Mouse (Mus musculus) stomach, postnatal 0 days (tissue): ENCODE measurements around the gene Fth1.

Source experiments
- CTCF ChIP-seq: IDR thresholded peaks from 2 replicates; pipeline ENCODE4 v1.5.1; 2016; ENCODE audit warnings: antibody characterized with exemption, low read depth, mild to moderate bottlenecking, moderate library complexity
- EP300 ChIP-seq: optimal IDR thresholded peaks from 2 replicates; pipeline ENCODE3; 2016; ENCODE audit warnings: antibody characterized with exemption

DNA sequence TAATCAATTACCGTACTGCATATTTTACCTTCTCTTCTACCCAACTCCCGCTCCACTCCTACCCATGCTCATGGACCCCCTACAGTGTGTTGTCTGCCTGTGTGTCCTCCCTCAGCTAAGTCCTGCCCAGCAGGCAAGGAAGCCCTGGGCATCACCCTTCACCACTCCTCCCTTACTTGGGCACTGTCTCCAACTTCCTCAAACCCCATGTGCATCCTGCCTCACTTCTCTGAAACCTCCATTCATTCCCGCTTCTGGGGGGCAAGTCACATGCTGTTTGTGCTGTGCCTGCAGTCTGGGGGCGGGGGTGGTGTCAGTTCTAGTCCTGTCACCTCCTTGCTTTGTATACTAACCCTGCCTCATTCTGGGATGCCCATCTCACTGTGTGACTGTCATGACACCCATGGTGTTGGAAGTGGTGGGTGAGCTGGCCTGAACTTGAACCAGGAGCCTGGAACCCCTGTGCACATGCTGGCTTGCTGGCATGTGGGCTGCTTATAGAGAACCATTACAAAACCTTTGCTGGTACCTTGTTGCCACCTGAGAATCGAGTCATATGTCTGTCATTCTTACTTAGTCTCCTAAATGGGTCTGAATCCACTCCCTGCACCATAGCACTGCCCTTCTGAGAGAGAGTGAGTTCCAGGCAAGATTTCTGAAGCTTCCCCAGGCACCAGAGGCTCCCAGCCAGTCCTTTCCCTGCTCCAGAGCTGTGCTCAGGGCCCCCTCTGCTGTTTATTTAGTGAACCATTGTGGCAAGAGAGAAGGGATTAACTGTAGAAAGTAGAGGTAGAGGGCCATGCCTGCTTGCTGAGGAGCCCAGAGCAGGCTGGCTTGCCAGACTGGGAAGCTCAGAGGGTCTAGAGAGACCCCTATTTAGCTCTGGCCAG, 42.3 kb downstream of the Fth1 start:
- peak; percentile 77 for TF ChIP-seq CTCF
- TF ChIP-seq EP300, result no peak
